Mouse (Mus musculus) neural tube, embryonic 13.5 days (tissue): ENCODE results near the gene Xxylt1. TPM values are rescaled to one million over a fixed set of nuclear protein-coding genes. Genes with fewer than 3 reads are reported as not detected.
A peak's percentile ranks its signal among the peaks of the same experiment; 100 is the strongest.

Experiments
- ATAC-seq: fragments of 200-750 bp; cut with Nextera tagmentation; 2 replicates; pipeline ENCODE4 v1.8.0; 2017; ENCODE audit warnings: low read depth, mild to moderate bottlenecking, moderate TSS enrichment, moderate library complexity
- H3K27ac ChIP-seq: fragments of 300-500 bp; sonication (generic); replicated peaks from 2 replicates; pipeline ENCODE4 v1.5.1; 2015; ENCODE audit warnings: moderate library complexity, mild to moderate bottlenecking, inconsistent platforms
- H3K27me3 ChIP-seq: fragments of 300-500 bp; sonication (generic); 2 replicates; pipeline ENCODE4 v1.6.1; 2015; ENCODE audit warnings: mild to moderate bottlenecking, inconsistent platforms
- H3K36me3 ChIP-seq: fragments of 300-500 bp; sonication (generic); 2 replicates; pipeline ENCODE4 v1.6.1; 2015; ENCODE audit warnings: mild to moderate bottlenecking, inconsistent platforms
- H3K4me1 ChIP-seq: fragments of 300-500 bp; sonication (generic); replicated peaks from 2 replicates; pipeline ENCODE4 v1.6.1; 2015; ENCODE audit warnings: inconsistent platforms
- H3K4me2 ChIP-seq: fragments of 300-500 bp; sonication (generic); 2 replicates; pipeline ENCODE4 v1.6.1; 2015; ENCODE audit warnings: inconsistent platforms, mild to moderate bottlenecking, moderate library complexity
- H3K4me3 ChIP-seq: fragments of 300-500 bp; sonication (generic); 2 replicates; pipeline ENCODE4 v1.5.1; 2015; ENCODE audit warnings: mild to moderate bottlenecking, inconsistent platforms
- H3K9ac ChIP-seq: fragments of 300-500 bp; sonication (generic); 2 replicates; pipeline ENCODE4 v1.6.1; 2015; ENCODE audit warnings: moderate library complexity, mild to moderate bottlenecking, inconsistent platforms
- H3K9me3 ChIP-seq: fragments of 300-500 bp; sonication (generic); 2 replicates; pipeline ENCODE4 v1.6.1; 2016; ENCODE audit warnings: inconsistent platforms
- WGBS: fragments of 180-500 bp; shearing (Covaris S2); methylation state at CpG from one replicate; pipeline ENCODE4 v1.1.7; 2015; 5-methylcytosine and 5-hydroxymethylcytosine counted together
- polyA plus RNA-seq: library from polyadenylated mRNA; unstranded; fragments of >200 nt; fragmentation: Nextera tagmentation; extraction: Ambion mirVana; gene quantifications from 2 replicates; pipeline ENCODE4 v1.2.1, GENCODE M21; 2015

The Xxylt1 gene
- 11.2 and 11.6 TPM in 2 replicates for polyA plus RNA-seq

DNA sequence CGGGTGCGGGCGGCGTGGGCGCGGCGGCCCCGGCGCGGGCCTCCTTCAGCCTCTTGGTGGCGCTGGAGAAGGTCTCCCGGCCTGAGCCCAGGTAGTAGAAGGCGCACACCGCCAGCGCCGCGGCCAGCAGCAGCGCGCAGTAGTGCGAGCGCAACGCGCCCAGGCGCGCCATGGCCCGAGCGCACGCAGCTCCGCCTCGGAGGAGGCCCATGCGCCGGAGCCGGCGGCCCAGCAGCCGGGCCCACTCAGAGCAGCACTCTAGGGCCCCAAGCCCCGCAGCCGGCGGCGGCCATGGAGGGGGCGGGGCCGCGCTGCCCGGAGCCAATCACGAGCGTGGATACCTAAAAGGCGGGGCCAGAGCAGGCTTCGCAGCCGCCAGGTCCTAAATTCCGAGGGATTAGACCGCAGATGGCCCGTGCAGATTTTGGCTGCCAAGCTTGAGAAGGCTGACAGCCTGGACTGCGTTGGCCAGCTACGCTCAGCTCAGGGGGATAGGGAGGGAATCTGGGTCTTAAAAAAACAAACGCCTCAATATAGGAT, at the start of gene Xxylt1:
Xxylt1 (minus strand) TSS at position 308 of the 540 bp plus-strand sequence.
- H3K36me3 ChIP-seq = no peaks in the 10 kb centered on the region
- H3K27me3 ChIP-seq = no peaks in the 10 kb centered on the region
- peak within 1 kb of the TSS; percentile 83 for H3K4me3 ChIP-seq
- H3K27ac ChIP-seq = peak within 1 kb of the TSS; percentile 89
- under 1% methylated on average over 51 of the region's 54 CpGs for WGBS
- peak within 1 kb of the TSS; percentile 78 for H3K9ac ChIP-seq
- ATAC-seq = peak; percentile 99
- peak within 1 kb of the TSS; percentile 95 for H3K4me2 ChIP-seq
- H3K9me3 ChIP-seq = no peaks in the 10 kb centered on the region
- H3K4me1 ChIP-seq = peaks cover 19% of the 10 kb centered on the region

DNA sequence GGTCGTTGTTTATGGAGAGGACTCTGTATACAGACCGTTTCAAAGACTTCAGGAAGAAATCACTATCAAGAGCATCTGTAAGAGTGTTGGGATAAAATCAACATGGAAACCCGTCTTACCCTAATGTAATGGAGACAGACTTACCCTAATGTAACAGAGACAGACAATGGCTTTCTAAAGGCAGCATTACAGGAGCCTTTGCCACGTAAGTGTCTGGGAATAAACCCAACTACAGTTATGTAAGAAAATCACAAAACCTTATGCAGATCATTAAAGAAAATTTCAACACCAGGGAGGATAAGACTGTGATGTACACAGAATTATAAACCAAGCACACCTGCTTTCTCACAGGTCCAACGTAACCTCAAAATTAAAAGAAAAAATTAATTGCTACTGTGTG, 46.9 kb upstream of the Xxylt1 start:
- H3K4me2 ChIP-seq = no peak overlapping the region
- no peaks in the 10 kb centered on the region for H3K27me3 ChIP-seq
- no peaks in the 10 kb centered on the region for H3K9me3 ChIP-seq
- WGBS = 90% methylated on average over 5 of the region's 5 CpGs
- peaks cover 64% of the 10 kb centered on the region for H3K36me3 ChIP-seq
- no peak overlapping the region for H3K27ac ChIP-seq
- H3K9ac ChIP-seq = no peak overlapping the region
- no peak overlapping the region for H3K4me3 ChIP-seq
- no peaks in the 10 kb centered on the region; the same call in 1 of the 2 replicates for H3K4me1 ChIP-seq
- no peak for ATAC-seq

DNA sequence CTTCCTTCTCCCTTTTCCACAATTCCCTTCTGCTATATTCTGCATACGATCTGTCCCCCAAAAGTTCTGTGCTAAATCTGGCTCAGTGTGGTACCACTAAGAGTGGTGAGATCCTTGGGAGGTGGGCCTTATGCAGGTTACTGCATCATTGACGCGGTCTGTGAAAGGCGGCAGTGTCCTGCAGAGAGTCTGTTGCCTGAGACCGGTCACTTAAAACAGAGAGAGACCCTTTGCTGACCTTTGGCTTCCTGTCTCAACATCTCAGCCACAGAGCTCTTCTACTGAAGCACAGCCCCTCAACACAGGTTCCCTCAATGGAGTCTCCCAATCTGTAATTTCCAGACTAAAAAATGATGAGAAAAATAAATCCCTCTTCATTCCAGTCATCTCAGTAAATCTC, 43.8 kb upstream of the Xxylt1 start:
- peaks cover 49% of the 10 kb centered on the region for H3K36me3 ChIP-seq
- H3K9me3 ChIP-seq = no peaks in the 10 kb centered on the region
- ATAC-seq = no peak
- 72% methylated on average over 5 of the region's 5 CpGs for WGBS
- no peak overlapping the region for H3K27ac ChIP-seq
- no peak overlapping the region for H3K4me2 ChIP-seq
- no peak overlapping the region for H3K4me3 ChIP-seq
- H3K9ac ChIP-seq = no peak overlapping the region
- H3K4me1 ChIP-seq = no peaks in the 10 kb centered on the region; the same call in 1 of the 2 replicates
- no peaks in the 10 kb centered on the region for H3K27me3 ChIP-seq

DNA sequence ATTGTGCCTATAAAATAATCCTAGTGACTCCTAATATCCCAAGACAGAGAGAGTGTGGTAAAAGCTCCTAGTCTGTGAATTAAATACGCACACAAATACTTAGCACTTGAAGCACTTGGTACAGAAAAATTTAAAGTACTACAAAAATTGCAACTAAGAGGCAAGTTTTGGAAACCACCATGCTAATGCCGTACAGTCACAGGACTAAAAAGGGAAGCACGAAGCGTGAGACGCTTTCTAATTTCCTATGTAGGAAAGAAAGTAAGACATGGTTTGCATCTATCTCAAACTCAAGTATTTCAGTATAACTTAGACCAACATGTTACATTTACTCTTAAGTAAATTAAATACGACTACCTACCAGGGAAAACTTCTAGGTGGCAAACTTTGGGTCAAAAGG, 40.4 kb upstream of the Xxylt1 start:
- no peak overlapping the region for H3K9ac ChIP-seq
- no peaks in the 10 kb centered on the region for H3K27me3 ChIP-seq
- H3K36me3 ChIP-seq = peaks cover 44% of the 10 kb centered on the region
- no peak overlapping the region for H3K4me3 ChIP-seq
- 96% methylated on average over 6 of the region's 6 CpGs for WGBS
- no peak overlapping the region for H3K27ac ChIP-seq
- no peak overlapping the region for H3K4me2 ChIP-seq
- ATAC-seq = no peak
- no peaks in the 10 kb centered on the region for H3K9me3 ChIP-seq
- H3K4me1 ChIP-seq = no peaks in the 10 kb centered on the region

DNA sequence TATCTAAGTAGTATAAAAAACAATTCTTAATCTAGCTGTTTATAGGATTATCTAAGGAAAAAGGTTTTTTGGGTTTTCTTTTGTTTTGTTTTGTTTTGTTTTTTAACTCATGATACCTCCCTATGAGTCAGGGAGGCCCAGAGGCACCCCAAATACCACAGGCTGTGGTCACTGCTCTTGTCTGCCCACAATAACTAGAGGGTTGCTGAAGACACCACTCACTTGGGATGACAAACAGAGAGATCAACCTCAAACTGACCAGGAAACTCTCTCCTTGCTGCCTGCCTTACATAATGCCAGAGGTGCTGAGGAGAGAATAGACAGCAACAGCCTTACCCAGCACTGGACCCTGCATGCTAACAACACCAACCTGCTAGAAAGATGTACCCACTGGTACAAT, 32.4 kb upstream of the Xxylt1 start:
- Histone ChIP-seq H3K4me1 (no peaks in the 10 kb centered on the region), H3K27ac (no peak overlapping the region), H3K27me3 (no peaks in the 10 kb centered on the region), H3K36me3 (peaks cover 46% of the 10 kb centered on the region), H3K4me3 (no peak overlapping the region), H3K9me3 (peaks cover 5% of the 10 kb centered on the region; the same call in 1 of the 2 replicates), H3K4me2 (no peak overlapping the region), H3K9ac (no peak overlapping the region)
- ATAC-seq = no peak

DNA sequence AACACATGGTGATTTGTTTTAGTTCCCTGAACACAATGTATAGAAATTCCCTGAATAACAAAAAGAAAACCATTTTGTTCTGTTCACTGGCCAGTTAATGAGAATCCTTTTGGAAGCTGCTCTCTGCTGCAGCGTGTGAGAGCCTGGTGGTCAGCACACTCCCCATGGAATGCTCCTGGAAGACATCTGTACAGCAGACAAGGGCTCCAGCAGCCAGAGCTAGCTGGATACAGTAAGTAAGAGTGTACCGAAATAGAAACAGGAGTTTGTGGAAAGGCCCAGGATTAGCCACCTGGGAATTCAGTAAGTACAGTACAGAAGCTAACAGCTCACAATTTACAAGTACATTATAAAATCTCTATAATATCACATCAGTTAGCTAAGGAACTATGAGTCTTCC, 20.1 kb upstream of the Xxylt1 start:
- no peak overlapping the region for H3K9ac ChIP-seq
- H3K4me3 ChIP-seq = no peak overlapping the region
- H3K27me3 ChIP-seq = no peaks in the 10 kb centered on the region
- no peaks in the 10 kb centered on the region for H3K9me3 ChIP-seq
- no peak for ATAC-seq
- peaks cover 52% of the 10 kb centered on the region for H3K36me3 ChIP-seq
- 83% methylated on average over 2 of the region's 2 CpGs for WGBS
- no peaks in the 10 kb centered on the region for H3K4me1 ChIP-seq
- H3K4me2 ChIP-seq = no peak overlapping the region
- H3K27ac ChIP-seq = no peak overlapping the region

DNA sequence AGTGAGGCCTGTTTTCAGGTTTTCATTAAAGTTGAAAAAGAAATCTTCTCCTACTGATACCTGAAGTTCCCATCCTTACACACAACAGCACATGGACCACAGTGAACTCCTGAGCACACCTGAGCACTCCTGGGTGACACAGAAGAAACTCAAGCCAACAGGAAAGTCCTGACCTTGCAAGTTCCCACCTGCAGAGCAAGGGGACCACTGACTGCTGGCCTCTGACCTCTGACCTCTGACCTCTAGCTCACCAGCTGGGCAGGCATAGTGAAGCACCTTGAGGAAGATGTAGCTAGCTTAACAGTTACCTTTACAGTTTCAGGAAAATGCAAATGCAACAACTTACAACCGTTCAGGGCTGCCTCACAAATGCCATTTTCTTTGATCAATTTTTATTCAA, 18.7 kb upstream of the Xxylt1 start:
- no peaks in the 10 kb centered on the region for H3K27me3 ChIP-seq
- H3K4me1 ChIP-seq = no peaks in the 10 kb centered on the region
- no peak overlapping the region for H3K27ac ChIP-seq
- peaks cover 48% of the 10 kb centered on the region for H3K36me3 ChIP-seq
- H3K4me3 ChIP-seq = no peak overlapping the region
- H3K9ac ChIP-seq = no peak overlapping the region
- no peak for ATAC-seq
- 79% methylated on average over 1 of the region's 1 CpGs for WGBS
- H3K9me3 ChIP-seq = no peaks in the 10 kb centered on the region
- no peak overlapping the region for H3K4me2 ChIP-seq

DNA sequence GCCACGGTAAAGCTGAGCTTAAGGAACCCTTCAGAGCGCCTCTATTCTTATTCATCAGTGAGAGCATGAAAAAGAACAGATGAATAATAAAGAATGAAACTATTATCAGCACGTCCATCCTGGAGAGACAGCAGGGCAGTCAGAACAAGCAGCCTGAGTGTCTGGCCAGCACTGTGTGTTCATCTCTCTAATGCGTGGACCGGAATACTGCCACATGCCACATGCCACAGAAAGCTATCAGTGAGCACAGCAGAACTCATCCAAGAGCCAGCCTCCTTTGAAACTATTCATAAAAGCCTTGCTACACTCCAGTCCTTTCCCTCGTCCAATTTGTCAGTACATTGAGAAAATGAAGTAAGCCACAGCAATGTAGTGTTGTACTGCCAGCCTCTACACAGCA, 12.8 kb upstream of the Xxylt1 start:
- Histone ChIP-seq H3K4me1 (no peaks in the 10 kb centered on the region), H3K9me3 (no peaks in the 10 kb centered on the region), H3K4me2 (no peak overlapping the region), H3K9ac (no peak overlapping the region), H3K4me3 (no peak overlapping the region), H3K27me3 (no peaks in the 10 kb centered on the region), H3K36me3 (peaks cover 14% of the 10 kb centered on the region), H3K27ac (no peak overlapping the region)
- 73% methylated on average over 6 of the region's 6 CpGs for WGBS
- ATAC-seq = no peak

DNA sequence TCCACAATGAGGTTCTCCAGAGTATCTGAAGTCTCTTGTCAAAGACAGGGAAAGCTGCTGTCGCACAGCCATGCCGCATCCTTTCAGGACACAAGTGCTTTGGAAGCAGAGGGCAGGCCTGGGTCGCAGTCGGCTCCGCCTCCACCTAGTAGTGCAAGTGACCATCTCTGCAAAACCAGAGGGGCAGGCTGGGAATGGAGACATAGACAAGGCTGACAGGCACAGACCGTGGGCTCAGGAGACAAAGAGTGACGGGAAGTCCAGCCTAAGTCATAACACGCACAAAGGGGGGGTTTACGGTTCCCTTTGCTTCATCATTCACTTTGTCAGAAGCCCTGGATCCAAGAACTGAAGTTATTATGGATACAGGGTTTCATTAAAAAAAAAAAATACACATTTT, 12.0 kb upstream of the Xxylt1 start:
- H3K4me1 ChIP-seq = no peaks in the 10 kb centered on the region
- H3K4me2 ChIP-seq = no peak overlapping the region
- H3K27me3 ChIP-seq = no peaks in the 10 kb centered on the region
- no peak overlapping the region for H3K4me3 ChIP-seq
- no peak overlapping the region for H3K27ac ChIP-seq
- peaks cover 8% of the 10 kb centered on the region for H3K36me3 ChIP-seq
- 46% methylated on average over 9 of the region's 9 CpGs for WGBS
- H3K9me3 ChIP-seq = no peaks in the 10 kb centered on the region
- H3K9ac ChIP-seq = no peak overlapping the region
- no peak for ATAC-seq

DNA sequence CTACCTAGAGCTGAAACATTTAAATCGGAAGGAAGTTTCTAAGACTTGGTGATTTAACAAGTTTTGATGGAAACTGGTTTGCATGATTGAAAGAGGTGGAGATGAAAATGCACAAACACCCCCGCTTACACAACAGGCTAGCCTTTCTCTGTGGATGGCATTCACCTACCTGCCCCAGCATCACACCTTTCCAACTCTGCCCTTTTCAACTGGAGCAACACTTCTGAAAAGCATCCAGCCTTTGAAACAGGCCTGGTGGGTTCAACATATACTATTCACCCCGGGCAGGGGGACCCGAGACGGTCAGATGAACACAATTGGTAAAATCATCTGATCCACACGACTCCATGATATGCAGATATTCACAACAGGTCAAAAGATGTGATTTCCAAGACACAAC, 659 bp upstream of the Xxylt1 start:
- no peak overlapping the region for H3K9ac ChIP-seq
- no peaks in the 10 kb centered on the region for H3K9me3 ChIP-seq
- no peaks in the 10 kb centered on the region for H3K36me3 ChIP-seq
- peaks cover 19% of the 10 kb centered on the region for H3K4me1 ChIP-seq
- peak overlapping the region; percentile 95 for H3K4me2 ChIP-seq
- WGBS = 75% methylated on average over 6 of the region's 6 CpGs
- H3K4me3 ChIP-seq = no peak overlapping the region
- no peaks in the 10 kb centered on the region for H3K27me3 ChIP-seq
- no peak for ATAC-seq
- no peak overlapping the region for H3K27ac ChIP-seq

DNA sequence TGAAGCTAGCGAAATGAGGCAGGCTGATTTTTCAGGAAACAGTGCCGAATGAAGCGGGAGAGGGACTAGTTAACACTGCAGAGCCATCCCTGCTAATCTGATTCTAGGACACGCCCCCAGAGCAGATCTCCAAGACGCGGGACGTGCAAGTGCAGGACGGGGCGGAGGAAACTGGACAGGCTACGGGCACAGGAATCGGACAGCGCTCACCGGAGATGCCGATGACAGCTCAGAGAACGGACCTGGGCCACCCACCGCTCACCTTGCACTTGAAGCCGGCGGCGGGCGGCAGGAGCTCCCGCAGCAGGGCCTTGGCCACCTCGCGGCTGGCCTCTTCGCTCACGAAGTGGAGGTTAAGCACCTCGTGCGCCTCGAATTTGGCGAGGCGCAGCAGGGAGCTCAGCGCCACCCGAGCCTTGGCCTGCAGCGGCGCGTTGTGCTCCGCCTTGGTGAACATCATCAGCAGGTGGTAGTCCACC, 620 bp downstream of the Xxylt1 start:
- under 1% methylated on average over 36 of the region's 36 CpGs for WGBS
- H3K27ac ChIP-seq = peak overlapping the region; percentile 89
- no peaks in the 10 kb centered on the region for H3K36me3 ChIP-seq
- H3K4me2 ChIP-seq = peak overlapping the region; percentile 95
- H3K9me3 ChIP-seq = no peaks in the 10 kb centered on the region
- H3K9ac ChIP-seq = peak overlapping the region; percentile 78
- peaks cover 19% of the 10 kb centered on the region for H3K4me1 ChIP-seq
- H3K27me3 ChIP-seq = no peaks in the 10 kb centered on the region
- ATAC-seq = peak; percentile 86
- H3K4me3 ChIP-seq = peak overlapping the region; percentile 83

DNA sequence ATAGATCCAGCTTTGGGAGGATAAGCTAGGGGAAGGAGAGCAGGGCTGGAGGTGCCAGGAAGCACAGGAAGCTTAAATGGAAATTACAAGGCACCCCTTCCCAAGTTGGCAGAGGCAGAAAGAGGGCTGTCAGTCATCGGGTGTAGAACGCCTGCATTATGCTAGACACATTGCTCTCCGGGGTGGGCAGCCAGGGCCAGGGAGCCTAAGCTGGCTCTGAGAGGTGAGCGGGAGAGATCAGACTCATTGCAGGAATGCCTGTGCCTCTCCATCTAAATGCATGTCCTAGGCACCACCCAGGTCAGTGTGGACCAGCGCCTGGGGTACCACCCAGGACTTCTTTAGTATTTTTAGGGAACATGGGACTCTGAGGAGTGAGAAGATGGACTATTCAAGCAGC, 3.8 kb downstream of the Xxylt1 start:
- no peak for ATAC-seq
- Histone ChIP-seq H3K4me2 (no peak overlapping the region), H3K36me3 (no peaks in the 10 kb centered on the region), H3K27ac (no peak overlapping the region), H3K9me3 (no peaks in the 10 kb centered on the region), H3K4me3 (no peak overlapping the region), H3K27me3 (no peaks in the 10 kb centered on the region), H3K9ac (no peak overlapping the region), H3K4me1 (peaks cover 19% of the 10 kb centered on the region)
- WGBS = 94% methylated on average over 5 of the region's 5 CpGs

DNA sequence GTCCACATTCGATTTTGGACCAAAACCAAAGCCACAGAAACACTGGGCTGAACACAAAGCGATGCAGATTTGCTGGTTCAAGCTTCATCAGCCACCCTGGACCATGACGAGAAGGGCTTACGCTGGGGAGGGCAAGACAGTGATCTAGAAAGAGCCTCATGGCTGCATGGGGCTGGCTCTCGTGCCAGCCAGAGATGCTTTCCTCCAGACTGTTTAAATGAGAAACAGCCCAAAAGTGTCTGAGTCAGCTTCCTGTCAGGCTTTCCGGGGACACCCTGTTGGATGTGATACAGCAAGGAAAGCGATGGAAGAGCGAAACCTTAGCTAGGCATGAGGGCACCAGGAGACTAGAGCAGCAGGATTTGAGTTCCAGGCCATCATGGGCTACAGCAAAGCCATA, 4.8 kb downstream of the Xxylt1 start:
- no peak overlapping the region for H3K4me3 ChIP-seq
- H3K4me1 ChIP-seq = peaks cover 14% of the 10 kb centered on the region
- no peaks in the 10 kb centered on the region for H3K9me3 ChIP-seq
- no peaks in the 10 kb centered on the region for H3K36me3 ChIP-seq
- no peak overlapping the region for H3K27ac ChIP-seq
- no peak overlapping the region for H3K9ac ChIP-seq
- ATAC-seq = no peak
- no peak overlapping the region for H3K4me2 ChIP-seq
- 92% methylated on average over 8 of the region's 8 CpGs for WGBS
- no peaks in the 10 kb centered on the region for H3K27me3 ChIP-seq
